Mouse (Mus musculus) testis, adult 2 months (tissue): ENCODE measurements around the gene Ccnl1.

Experiments
- CTCF ChIP-seq: fragments of 200-500 bp; IDR thresholded peaks from 2 replicates; pipeline ENCODE4 v1.5.1; 2012; ENCODE audit warnings: low read depth, mild to moderate bottlenecking, inconsistent platforms, low read length, moderate library complexity; ENCODE audit not compliant: control insufficient read depth, insufficient read depth, insufficient replicate concordance
- POLR2A ChIP-seq: fragments of 200-500 bp; IDR thresholded peaks from 2 replicates; pipeline ENCODE4 v1.6.1; 2012; ENCODE audit warnings: low read depth, mild to moderate bottlenecking, inconsistent platforms, low read length, moderate library complexity; ENCODE audit not compliant: control insufficient read depth

DNA sequence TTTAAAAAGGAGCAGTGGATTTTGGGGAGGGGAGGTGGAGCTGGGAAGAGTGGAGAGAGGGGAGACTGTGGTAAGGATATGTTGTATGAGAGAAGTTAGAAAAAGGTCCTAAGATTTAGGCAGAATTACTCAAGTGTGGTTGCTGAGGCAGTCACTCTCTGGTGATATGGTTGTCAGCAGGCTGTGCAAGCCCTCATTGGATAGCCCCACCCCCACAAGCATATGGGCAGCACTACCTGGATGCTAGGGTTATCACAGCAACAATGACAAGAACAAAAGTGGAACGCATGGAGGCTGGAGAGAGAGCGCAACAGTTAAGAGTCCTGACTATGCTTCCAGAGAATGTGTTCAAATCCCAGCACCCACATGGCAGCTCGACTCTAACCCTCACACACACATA is 13.3 kb downstream of the Ccnl1 start:
- TF ChIP-seq POLR2A: no peak
- TF ChIP-seq CTCF: no peak
